Mouse (Mus musculus): ENCODE results near the gene Lonrf2. TPM values are rescaled to one million over a fixed set of nuclear protein-coding genes. Genes with fewer than 3 reads are reported as not detected.

Lonrf2 gene
- total and polyA plus RNA-seq, 2 experiments from 2014 or later, result 28.8 to 155 TPM

GRCm38 (mm10) chr1:38860867-38861524 is 24.5 kb upstream of the Lonrf2 start:
- peak; percentile 73 for DNase-seq (ENCODE audit: low spot score)
- Histone ChIP-seq H3K4me2 (ENCODE audit: low read depth, low read length, poor library complexity, severe bottlenecking) (no peak overlapping the region), H3K9ac (replicated peaks; ENCODE audit: low read length, poor library complexity, severe bottlenecking) (no peak overlapping the region), H3K9me3 (ENCODE audit: low read length) (no peaks in the 10 kb centered on the region), H3K4me3 (ENCODE audit: low read depth, low read length) (no peak overlapping the region), H3K27me3 (ENCODE audit: insufficient read depth, low read length) (no peaks in the 10 kb centered on the region), H3K4me1 (ENCODE audit: insufficient read depth, low read length) (no peaks in the 10 kb centered on the region), H3K27ac (ENCODE audit: low read depth, low read length) (peak overlapping the region; percentile 47; the same call in 1 of the 2 replicates), H3K36me3 (ENCODE audit: insufficient read depth, low read length) (peaks cover 26% of the 10 kb centered on the region)
- peak; percentile 71 for ATAC-seq (ENCODE audit: low FRiP score)
- no peak for TF ChIP-seq CTCF (IDR thresholded peaks at IDR 0.05)
- WGBS, result 85% methylated on average over 9 of the region's 9 CpGs

- H3K27ac ChIP-seq (ENCODE audit: low read depth, low read length), result 0 out of 2 replicates have a peak overlapping the region, but pooled peaks have one; percentile 47
- peaks cover 19% of the 10 kb centered on the region; the same call in 1 of the 2 replicates for H3K36me3 ChIP-seq (ENCODE audit: insufficient read depth, low read length)
- no peaks in the 10 kb centered on the region for H3K4me1 ChIP-seq (ENCODE audit: insufficient read depth, low read length)
- H3K27me3 ChIP-seq (ENCODE audit: insufficient read depth, low read length), result no peaks in the 10 kb centered on the region
- no peak overlapping the region for H3K4me2 ChIP-seq (ENCODE audit: low read depth, low read length, poor library complexity, severe bottlenecking)
- TF ChIP-seq CTCF (IDR thresholded peaks at IDR 0.05), result no peak
- ATAC-seq (ENCODE audit: low FRiP score) (no peak), DNase-seq (ENCODE audit: low spot score) (peak; percentile 17)
- 72% methylated on average over 5 of the region's 5 CpGs for WGBS
- H3K9me3 ChIP-seq (ENCODE audit: low read length), result no peaks in the 10 kb centered on the region
- no peak overlapping the region for H3K9ac ChIP-seq (replicated peaks; ENCODE audit: low read length, poor library complexity, severe bottlenecking)
- no peak overlapping the region for H3K4me3 ChIP-seq (ENCODE audit: low read depth, low read length)
Observed at GRCm38 (mm10) chr1:38860207-38860606, 23.7 kb upstream of the Lonrf2 start.

DNA sequence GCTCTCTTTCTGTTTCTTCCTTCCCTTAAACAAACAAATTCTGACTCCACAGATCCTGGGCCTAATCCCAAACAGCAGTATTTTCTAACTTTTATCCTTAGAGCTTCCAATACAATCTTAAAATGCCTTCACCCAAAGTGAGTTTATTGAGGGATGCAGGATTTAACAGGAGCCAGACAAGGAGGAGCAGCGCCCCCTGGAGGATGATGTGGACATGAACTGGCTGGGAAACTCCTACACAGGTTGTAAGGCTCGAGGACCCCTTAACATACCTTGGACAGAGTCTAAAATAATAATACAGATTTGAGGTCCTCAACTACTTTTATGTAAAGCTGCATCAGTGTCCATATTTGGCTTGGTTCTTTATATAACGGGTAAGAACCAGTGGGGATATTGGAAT is 19.7 kb upstream of the Lonrf2 start:
- peak; percentile 95 for TF ChIP-seq CTCF (IDR thresholded peaks at IDR 0.05)
- 13% methylated on average over 3 of the region's 3 CpGs for WGBS
- Histone ChIP-seq H3K9me3 (ENCODE audit: low read length) (no peaks in the 10 kb centered on the region), H3K36me3 (ENCODE audit: insufficient read depth, low read length) (no peaks in the 10 kb centered on the region), H3K4me2 (ENCODE audit: low read depth, low read length, poor library complexity, severe bottlenecking) (no peak overlapping the region), H3K4me1 (ENCODE audit: insufficient read depth, low read length) (no peaks in the 10 kb centered on the region), H3K4me3 (ENCODE audit: low read depth, low read length) (no peak overlapping the region), H3K27me3 (ENCODE audit: insufficient read depth, low read length) (no peaks in the 10 kb centered on the region), H3K9ac (replicated peaks; ENCODE audit: low read length, poor library complexity, severe bottlenecking) (no peak overlapping the region), H3K27ac (ENCODE audit: low read depth, low read length) (no peak overlapping the region)
- DNase-seq (ENCODE audit: low spot score), result peak; percentile 84
- ATAC-seq (ENCODE audit: low FRiP score), result 0 out of 2 replicates have a peak, but pooled peaks have one; percentile 34

DNA sequence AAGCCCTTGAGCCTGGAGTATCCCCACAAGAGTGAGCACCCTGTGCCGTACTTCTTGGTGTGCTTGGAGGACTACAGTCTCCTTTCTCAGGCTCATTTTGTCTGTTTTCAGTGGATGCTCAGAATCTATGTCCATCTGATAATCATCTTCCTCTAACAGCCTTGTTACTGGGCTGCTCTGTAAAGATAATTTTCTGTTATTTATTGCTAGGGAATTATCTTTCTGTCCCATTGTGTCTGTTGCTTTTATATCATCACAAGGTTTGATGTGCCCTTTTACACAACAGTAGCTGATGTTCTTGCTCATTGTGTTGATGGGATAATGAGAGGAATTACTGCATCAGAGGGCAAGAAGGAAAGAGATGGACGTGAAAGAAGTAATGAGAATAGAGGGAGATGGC is 15.7 kb upstream of the Lonrf2 start:
- peaks cover 5% of the 10 kb centered on the region; the same call in 1 of the 2 replicates for H3K4me1 ChIP-seq (ENCODE audit: insufficient read depth, low read length)
- no peaks in the 10 kb centered on the region for H3K9me3 ChIP-seq (ENCODE audit: low read length)
- ATAC-seq (ENCODE audit: low FRiP score) (no peak), DNase-seq (ENCODE audit: low spot score) (no peak)
- H3K9ac ChIP-seq (replicated peaks; ENCODE audit: low read length, poor library complexity, severe bottlenecking), result no peak overlapping the region
- no peak overlapping the region for H3K4me2 ChIP-seq (ENCODE audit: low read depth, low read length, poor library complexity, severe bottlenecking)
- no peak overlapping the region for H3K4me3 ChIP-seq (ENCODE audit: low read depth, low read length)
- WGBS, result 64% methylated on average over 2 of the region's 2 CpGs
- H3K27ac ChIP-seq (ENCODE audit: low read depth, low read length), result no peak overlapping the region
- TF ChIP-seq CTCF (IDR thresholded peaks at IDR 0.05), result no peak
- no peaks in the 10 kb centered on the region for H3K36me3 ChIP-seq (ENCODE audit: insufficient read depth, low read length)
- no peaks in the 10 kb centered on the region for H3K27me3 ChIP-seq (ENCODE audit: insufficient read depth, low read length)

DNA sequence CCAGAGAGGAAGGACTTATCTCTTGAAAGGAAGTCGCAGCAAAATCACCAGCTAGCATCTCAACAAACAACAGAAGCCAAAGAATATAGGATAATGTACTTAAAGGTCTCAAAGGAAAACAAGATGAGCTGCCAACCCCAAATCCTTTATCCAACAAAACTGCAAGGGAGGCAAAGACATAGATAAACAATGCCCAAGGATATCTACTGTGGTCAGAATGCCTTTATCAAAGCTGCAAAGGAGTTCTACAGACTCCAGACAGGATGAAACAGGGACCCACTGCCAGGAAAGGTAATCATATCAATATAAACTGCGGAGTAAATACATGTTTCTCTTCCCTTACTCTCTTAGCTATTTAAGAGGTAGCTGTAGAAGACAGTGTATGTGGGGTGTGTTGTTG is 14.1 kb upstream of the Lonrf2 start:
- Histone ChIP-seq H3K4me3 (ENCODE audit: low read depth, low read length) (no peak overlapping the region), H3K27me3 (ENCODE audit: insufficient read depth, low read length) (no peaks in the 10 kb centered on the region), H3K9me3 (ENCODE audit: low read length) (no peaks in the 10 kb centered on the region), H3K9ac (replicated peaks; ENCODE audit: low read length, poor library complexity, severe bottlenecking) (no peak overlapping the region), H3K27ac (ENCODE audit: low read depth, low read length) (no peak overlapping the region), H3K4me1 (ENCODE audit: insufficient read depth, low read length) (peaks cover 5% of the 10 kb centered on the region; the same call in 1 of the 2 replicates), H3K4me2 (ENCODE audit: low read depth, low read length, poor library complexity, severe bottlenecking) (no peak overlapping the region), H3K36me3 (ENCODE audit: insufficient read depth, low read length) (no peaks in the 10 kb centered on the region)
- DNase-seq (ENCODE audit: low spot score) (no peak), ATAC-seq (ENCODE audit: low FRiP score) (no peak)
- 82% methylated on average over 2 of the region's 2 CpGs for WGBS
- no peak for TF ChIP-seq CTCF (IDR thresholded peaks at IDR 0.05)

- DNase-seq (ENCODE audit: low spot score) (peak; percentile 44), ATAC-seq (ENCODE audit: low FRiP score) (peak; percentile 50)
- no peaks in the 10 kb centered on the region for H3K27me3 ChIP-seq (ENCODE audit: insufficient read depth, low read length)
- H3K4me3 ChIP-seq (ENCODE audit: low read depth, low read length), result no peak overlapping the region
- no peaks in the 10 kb centered on the region for H3K36me3 ChIP-seq (ENCODE audit: insufficient read depth, low read length)
- peak overlapping the region; percentile 84 for H3K27ac ChIP-seq (ENCODE audit: low read depth, low read length)
- TF ChIP-seq CTCF (IDR thresholded peaks at IDR 0.05), result no peak
- no peak overlapping the region for H3K9ac ChIP-seq (replicated peaks; ENCODE audit: low read length, poor library complexity, severe bottlenecking)
- 43% methylated on average over 2 of the region's 2 CpGs for WGBS
- H3K4me1 ChIP-seq (ENCODE audit: insufficient read depth, low read length), result peaks cover 5% of the 10 kb centered on the region; the same call in 1 of the 2 replicates
- H3K9me3 ChIP-seq (ENCODE audit: low read length), result no peaks in the 10 kb centered on the region
- H3K4me2 ChIP-seq (ENCODE audit: low read depth, low read length, poor library complexity, severe bottlenecking), result peak overlapping the region; percentile 28; the same call in 1 of the 2 replicates
Observed at GRCm38 (mm10) chr1:38848451-38849289, 12.2 kb upstream of the Lonrf2 start.
